Mouse (Mus musculus) ES-Bruce4 (cell line): Measurements from ENCODE around the gene Shisa9.

Experiments used
- CTCF ChIP-seq: IDR thresholded peaks from one replicate; pipeline ENCODE4 v1.8.1; 2011; ENCODE audit warnings: low read depth, low read length
- EP300 ChIP-seq: IDR thresholded peaks from 2 replicates; pipeline ENCODE4 v1.6.1; 2011; ENCODE audit warnings: low read depth, low read length; ENCODE audit not compliant: insufficient read depth
- POLR2A ChIP-seq: IDR thresholded peaks from one replicate; pipeline ENCODE4 v1.8.1; 2011; ENCODE audit warnings: low read length; ENCODE audit not compliant: insufficient read depth

GRCm38 (mm10) chr16:12146666-12147065 is 162.8 kb downstream of the Shisa9 start:
- no peak for TF ChIP-seq POLR2A
- no peak for TF ChIP-seq EP300
- no peak for TF ChIP-seq CTCF
